Mouse (Mus musculus): ENCODE results near the gene Phc2. TPM values are rescaled to one million over a fixed set of nuclear protein-coding genes. Genes with fewer than 3 reads are reported as not detected.

Phc2 gene
- polyA plus RNA-seq, 1 experiment, result 100 TPM

GRCm38 (mm10) chr4:128641766-128642717 lies 12.5 kb upstream of the Phc2 start:
- Histone ChIP-seq H3K4me2 (ENCODE audit: low read depth) (no peak overlapping the region), H3K4me3 (no peak overlapping the region)

GRCm38 (mm10) chr4:128645896-128646295 lies 8.6 kb upstream of the Phc2 start:
- Histone ChIP-seq H3K4me3 (no peak overlapping the region), H3K79me2 (ENCODE audit: control insufficient read depth, insufficient read depth) (no peaks in the 10 kb centered on the region), H3ac (ENCODE audit: control insufficient read depth, insufficient read length) (no peak overlapping the region), H3K27me3 (ENCODE audit: control insufficient read depth, insufficient read depth, insufficient read length) (no peaks in the 10 kb centered on the region), H3K36me3 (ENCODE audit: control insufficient read depth, insufficient read depth) (no peaks in the 10 kb centered on the region), H3K4me2 (ENCODE audit: low read depth) (no peak overlapping the region)
- TF ChIP-seq TCF12 (IDR thresholded peaks at IDR 0.05; ENCODE audit: insufficient read depth, poor library complexity, severe bottlenecking) (no peak), REST (IDR thresholded peaks at IDR 0.05; ENCODE audit: insufficient read depth, insufficient read length) (no peak), USF1 (IDR thresholded peaks at IDR 0.05; ENCODE audit: low read depth) (no peak), SRF (IDR thresholded peaks at IDR 0.05; ENCODE audit: control insufficient read depth, insufficient read length, low read depth) (no peak), MYOD1 (IDR thresholded peaks at IDR 0.05; ENCODE audit: control insufficient read depth in 1 of 3, insufficient read length in 2 of 3, low read depth in 2 of 3) (no peak), MAX (IDR thresholded peaks at IDR 0.05; ENCODE audit: low read depth) (no peak), TCF3 (IDR thresholded peaks at IDR 0.05; ENCODE audit: insufficient read length, low read depth) (no peak), POLR2A (IDR thresholded peaks at IDR 0.05; ENCODE audit: insufficient read length, low read depth) (no peak)

More at GRCm38 (mm10) chr4:128641766-128642717, 12.5 kb upstream of the Phc2 start:
- Histone ChIP-seq H3K36me3 (ENCODE audit: control insufficient read depth, insufficient read depth) (no peaks in the 10 kb centered on the region), H3ac (ENCODE audit: control insufficient read depth, insufficient read length) (no peak overlapping the region), H3K27me3 (ENCODE audit: control insufficient read depth, insufficient read depth, insufficient read length) (no peaks in the 10 kb centered on the region), H3K79me2 (ENCODE audit: control insufficient read depth, insufficient read depth) (no peaks in the 10 kb centered on the region)
- TF ChIP-seq POLR2A (IDR thresholded peaks at IDR 0.05; ENCODE audit: insufficient read length, low read depth), result no peak
- TF ChIP-seq MYOG (IDR thresholded peaks at IDR 0.05; ENCODE audit: control insufficient read depth in 1 of 3, insufficient read depth in 1 of 3, insufficient read length in 2 of 3, low read depth in 2 of 3), result peak in 1 of 3 experiments; percentile 38
- peak in 2 of 3 experiments; percentile 10 to 44 for TF ChIP-seq MYOD1 (IDR thresholded peaks at IDR 0.05; ENCODE audit: control insufficient read depth in 1 of 3, insufficient read length in 2 of 3, low read depth in 2 of 3)

DNA sequence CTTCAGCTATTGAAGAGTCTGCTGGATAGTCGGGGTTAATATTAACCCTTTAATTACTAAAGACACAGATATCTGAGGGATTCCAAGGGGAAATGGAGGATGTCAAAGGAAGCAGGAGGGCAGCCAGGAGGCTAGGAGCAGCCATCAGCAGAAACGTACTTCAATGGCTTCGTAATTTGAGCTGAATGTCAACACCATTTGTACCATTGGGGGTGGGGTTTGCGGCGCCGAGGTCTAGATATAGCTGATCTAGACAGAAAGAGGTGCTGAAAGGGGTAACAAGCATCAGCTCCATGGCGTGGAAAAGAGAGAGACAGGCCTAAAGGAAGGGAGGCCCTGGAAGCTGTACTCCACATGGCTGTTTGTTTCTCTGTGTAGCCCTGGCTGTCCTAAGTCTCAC lies 7.7 kb upstream of the Phc2 start:
- H3K79me2 ChIP-seq (ENCODE audit: control insufficient read depth, insufficient read depth), result no peaks in the 10 kb centered on the region
- H3ac ChIP-seq (ENCODE audit: control insufficient read depth, insufficient read length), result no peak overlapping the region
- TF ChIP-seq MYOG (IDR thresholded peaks at IDR 0.05; ENCODE audit: control insufficient read depth in 1 of 3, insufficient read depth in 1 of 3, insufficient read length in 2 of 3, low read depth in 2 of 3) (no peak), CEBPB (IDR thresholded peaks at IDR 0.05; ENCODE audit: insufficient read depth, poor library complexity, severe bottlenecking) (no peak), POLR2A (IDR thresholded peaks at IDR 0.05; ENCODE audit: insufficient read length, low read depth) (no peak), MYOD1 (IDR thresholded peaks at IDR 0.05; ENCODE audit: control insufficient read depth in 1 of 3, insufficient read length in 2 of 3, low read depth in 2 of 3) (no peak), TCF12 (IDR thresholded peaks at IDR 0.05; ENCODE audit: insufficient read depth, poor library complexity, severe bottlenecking) (no peak), E2F4 (IDR thresholded peaks at IDR 0.05; ENCODE audit: insufficient read depth) (no peak), USF1 (IDR thresholded peaks at IDR 0.05; ENCODE audit: low read depth) (no peak), REST (IDR thresholded peaks at IDR 0.05; ENCODE audit: insufficient read depth, insufficient read length) (no peak), POLR2AphosphoS2 (IDR thresholded peaks at IDR 0.05; ENCODE audit: insufficient read length, low read depth) (no peak), MAX (IDR thresholded peaks at IDR 0.05; ENCODE audit: low read depth) (no peak), TCF3 (IDR thresholded peaks at IDR 0.05; ENCODE audit: insufficient read length, low read depth) (no peak), SRF (IDR thresholded peaks at IDR 0.05; ENCODE audit: control insufficient read depth, insufficient read length, low read depth) (no peak)
- H3K27me3 ChIP-seq (ENCODE audit: control insufficient read depth, insufficient read depth, insufficient read length), result no peaks in the 10 kb centered on the region
- no peak overlapping the region for H3K4me3 ChIP-seq
- no peak overlapping the region for H3K4me2 ChIP-seq (ENCODE audit: low read depth)
- no peaks in the 10 kb centered on the region for H3K36me3 ChIP-seq (ENCODE audit: control insufficient read depth, insufficient read depth)

- Histone ChIP-seq H3ac (ENCODE audit: control insufficient read depth, insufficient read length) (no peak overlapping the region), H3K27me3 (ENCODE audit: control insufficient read depth, insufficient read depth, insufficient read length) (no peaks in the 10 kb centered on the region)
- no peak for TF ChIP-seq MYOG (IDR thresholded peaks at IDR 0.05; ENCODE audit: control insufficient read depth in 1 of 3, insufficient read depth in 1 of 3, insufficient read length in 2 of 3, low read depth in 2 of 3)
- no peak for TF ChIP-seq MYOD1 (IDR thresholded peaks at IDR 0.05; ENCODE audit: control insufficient read depth in 1 of 3, insufficient read length in 2 of 3, low read depth in 2 of 3)
- no peak for TF ChIP-seq REST (IDR thresholded peaks at IDR 0.05; ENCODE audit: insufficient read depth, insufficient read length)
- no peak for TF ChIP-seq POLR2A (IDR thresholded peaks at IDR 0.05; ENCODE audit: insufficient read length, low read depth)
- no peak for TF ChIP-seq USF1 (IDR thresholded peaks at IDR 0.05; ENCODE audit: low read depth)
- no peak for TF ChIP-seq TCF12 (IDR thresholded peaks at IDR 0.05; ENCODE audit: insufficient read depth, poor library complexity, severe bottlenecking)
- no peak for TF ChIP-seq SRF (IDR thresholded peaks at IDR 0.05; ENCODE audit: control insufficient read depth, insufficient read length, low read depth)
- no peak for TF ChIP-seq MAX (IDR thresholded peaks at IDR 0.05; ENCODE audit: low read depth)
- TF ChIP-seq POLR2AphosphoS2 (IDR thresholded peaks at IDR 0.05; ENCODE audit: insufficient read length, low read depth), result no peak
- no peak for TF ChIP-seq CEBPB (IDR thresholded peaks at IDR 0.05; ENCODE audit: insufficient read depth, poor library complexity, severe bottlenecking)
- TF ChIP-seq TCF3 (IDR thresholded peaks at IDR 0.05; ENCODE audit: insufficient read length, low read depth), result no peak
- no peak for TF ChIP-seq E2F4 (IDR thresholded peaks at IDR 0.05; ENCODE audit: insufficient read depth)
These were observed 5.8 kb upstream of the Phc2 start for GRCm38 (mm10) chr4:128648567-128649255.

More at GRCm38 (mm10) chr4:128648567-128649255, 5.8 kb upstream of the Phc2 start:
- Histone ChIP-seq H3K79me2 (ENCODE audit: control insufficient read depth, insufficient read depth) (no peaks in the 10 kb centered on the region), H3K36me3 (ENCODE audit: control insufficient read depth, insufficient read depth) (no peaks in the 10 kb centered on the region), H3K4me2 (ENCODE audit: low read depth) (no peak overlapping the region), H3K4me3 (no peak overlapping the region)

Data from myocyte (in vitro differentiated cells).